Mouse (Mus musculus): Measurements from ENCODE around the gene Gm17349. TPM values are rescaled to one million over a fixed set of nuclear protein-coding genes. Genes with fewer than 3 reads are reported as not detected.
"Not testable (repeated sequence)": the region's sequence is repeated elsewhere in the genome, so short reads cannot be mapped to it uniquely, and the experiment has no call there.

Gene Gm17349
- polyA plus RNA-seq, 1 experiment, result 1.0 TPM

- H3K4me1 ChIP-seq (ENCODE audit: control insufficient read depth, insufficient read depth, insufficient read length), result no peaks in the 10 kb centered on the region
- H3K4me3 ChIP-seq (ENCODE audit: extremely low read depth, insufficient read depth, insufficient read length), result no peak overlapping the region
- 100% methylated on average over 2 of the region's 2 CpGs for WGBS
- peaks cover 13% of the 10 kb centered on the region for H3K36me3 ChIP-seq (ENCODE audit: control insufficient read depth, insufficient read depth, low read length)
- DNase-seq (ENCODE audit: low read depth in 1 of 2, low spot score in 2 of 2), result no peak
- no peaks in the 10 kb centered on the region for H3K27me3 ChIP-seq (ENCODE audit: control insufficient read depth, insufficient read depth, low read length)
- H3K27ac ChIP-seq (ENCODE audit: insufficient read depth, low read length), result no peak overlapping the region
- TF ChIP-seq POLR2A (IDR thresholded peaks at IDR 0.05; ENCODE audit: low read depth, low read length) (no peak), CTCF (IDR thresholded peaks at IDR 0.05; ENCODE audit: extremely low read depth, insufficient read depth, insufficient read length, insufficient replicate concordance) (no peak)
Observed at GRCm38 (mm10) chr15:99731167-99731566, 25.9 kb upstream of the Gm17349 start.

GRCm38 (mm10) chr15:99729056-99729783 lies 23.9 kb upstream of the Gm17349 start:
- H3K36me3 ChIP-seq (ENCODE audit: control insufficient read depth, insufficient read depth, low read length), result peaks cover 2% of the 10 kb centered on the region
- H3K27me3 ChIP-seq (ENCODE audit: control insufficient read depth, insufficient read depth, low read length), result no peaks in the 10 kb centered on the region
- TF ChIP-seq CTCF (IDR thresholded peaks at IDR 0.05; ENCODE audit: extremely low read depth, insufficient read depth, insufficient read length, insufficient replicate concordance), result no peak
- no peak for TF ChIP-seq POLR2A (IDR thresholded peaks at IDR 0.05; ENCODE audit: low read depth, low read length)
- 95% methylated on average over 4 of the region's 4 CpGs for WGBS
- no peak overlapping the region for H3K4me3 ChIP-seq (ENCODE audit: extremely low read depth, insufficient read depth, insufficient read length)
- DNase-seq (ENCODE audit: low read depth in 1 of 2, low spot score in 2 of 2), result no peak
- no peak overlapping the region for H3K27ac ChIP-seq (ENCODE audit: insufficient read depth, low read length)
- peaks cover 6% of the 10 kb centered on the region; the same call in 1 of the 2 replicates for H3K4me1 ChIP-seq (ENCODE audit: control insufficient read depth, insufficient read depth, insufficient read length)

GRCm38 (mm10) chr15:99728211-99728610 lies 22.9 kb upstream of the Gm17349 start:
- no peak for DNase-seq (ENCODE audit: low read depth in 1 of 2, low spot score in 2 of 2)
- H3K4me3 ChIP-seq (ENCODE audit: extremely low read depth, insufficient read depth, insufficient read length), result no peak overlapping the region
- H3K4me1 ChIP-seq (ENCODE audit: control insufficient read depth, insufficient read depth, insufficient read length), result peaks cover 8% of the 10 kb centered on the region; the same call in 1 of the 2 replicates
- H3K36me3 ChIP-seq (ENCODE audit: control insufficient read depth, insufficient read depth, low read length), result peaks cover 2% of the 10 kb centered on the region
- no peak overlapping the region for H3K27ac ChIP-seq (ENCODE audit: insufficient read depth, low read length)
- TF ChIP-seq CTCF (IDR thresholded peaks at IDR 0.05; ENCODE audit: extremely low read depth, insufficient read depth, insufficient read length, insufficient replicate concordance), result no peak
- TF ChIP-seq POLR2A (IDR thresholded peaks at IDR 0.05; ENCODE audit: low read depth, low read length), result no peak
- H3K27me3 ChIP-seq (ENCODE audit: control insufficient read depth, insufficient read depth, low read length), result no peaks in the 10 kb centered on the region
- 91% methylated on average over 5 of the region's 5 CpGs for WGBS

- WGBS, result 96% methylated on average over 12 of the region's 12 CpGs
- Histone ChIP-seq H3K36me3 (ENCODE audit: control insufficient read depth, insufficient read depth, low read length) (peaks cover 2% of the 10 kb centered on the region), H3K4me3 (ENCODE audit: extremely low read depth, insufficient read depth, insufficient read length) (no peak overlapping the region), H3K4me1 (ENCODE audit: control insufficient read depth, insufficient read depth, insufficient read length) (peaks cover 8% of the 10 kb centered on the region; the same call in 1 of the 2 replicates), H3K27me3 (ENCODE audit: control insufficient read depth, insufficient read depth, low read length) (no peaks in the 10 kb centered on the region), H3K27ac (ENCODE audit: insufficient read depth, low read length) (no peak overlapping the region)
- no peak for DNase-seq (ENCODE audit: low read depth in 1 of 2, low spot score in 2 of 2)
- TF ChIP-seq CTCF (IDR thresholded peaks at IDR 0.05; ENCODE audit: extremely low read depth, insufficient read depth, insufficient read length, insufficient replicate concordance) (no peak), POLR2A (IDR thresholded peaks at IDR 0.05; ENCODE audit: low read depth, low read length) (no peak)
Observed at GRCm38 (mm10) chr15:99727525-99727924, 22.2 kb upstream of the Gm17349 start.

GRCm38 (mm10) chr15:99727039-99727438 lies 21.7 kb upstream of the Gm17349 start:
- not testable (repeated sequence) for DNase-seq (ENCODE audit: low read depth in 1 of 2, low spot score in 2 of 2); H3K27me3 ChIP-seq (ENCODE audit: control insufficient read depth, insufficient read depth, low read length); H3K36me3 ChIP-seq (ENCODE audit: control insufficient read depth, insufficient read depth, low read length); H3K4me3 ChIP-seq (ENCODE audit: extremely low read depth, insufficient read depth, insufficient read length); H3K27ac ChIP-seq (ENCODE audit: insufficient read depth, low read length); H3K4me1 ChIP-seq (ENCODE audit: control insufficient read depth, insufficient read depth, insufficient read length)
- 85% methylated on average over 4 of the region's 5 CpGs for WGBS

GRCm38 (mm10) chr15:99726549-99726948 lies 21.3 kb upstream of the Gm17349 start:
- Histone ChIP-seq H3K27me3 (ENCODE audit: control insufficient read depth, insufficient read depth, low read length) (no peaks in the 10 kb centered on the region), H3K36me3 (ENCODE audit: control insufficient read depth, insufficient read depth, low read length) (peaks cover 2% of the 10 kb centered on the region), H3K27ac (ENCODE audit: insufficient read depth, low read length) (no peak overlapping the region), H3K4me1 (ENCODE audit: control insufficient read depth, insufficient read depth, insufficient read length) (peaks cover 8% of the 10 kb centered on the region; the same call in 1 of the 2 replicates), H3K4me3 (ENCODE audit: extremely low read depth, insufficient read depth, insufficient read length) (no peak overlapping the region)
- WGBS, result 67% methylated on average over 2 of the region's 2 CpGs
- TF ChIP-seq POLR2A (IDR thresholded peaks at IDR 0.05; ENCODE audit: low read depth, low read length), result no peak
- TF ChIP-seq CTCF (IDR thresholded peaks at IDR 0.05; ENCODE audit: extremely low read depth, insufficient read depth, insufficient read length, insufficient replicate concordance), result no peak
- no peak for DNase-seq (ENCODE audit: low read depth in 1 of 2, low spot score in 2 of 2)

All from spleen, adult 2 months (tissue).